Mouse (Mus musculus): ENCODE data around the gene Tanc2. TPM values are rescaled to one million over a fixed set of nuclear protein-coding genes. Genes with fewer than 3 reads are reported as not detected.
A peak's percentile ranks its signal among the peaks of the same experiment; 100 is the strongest.

The Tanc2 gene
- polyA plus RNA-seq, 1 experiment from 2014 or later: 9.5 TPM

GRCm38 (mm10) chr11:105934816-105935215, 345.0 kb downstream of the Tanc2 start:
- no peak for ATAC-seq (ENCODE audit: insufficient number of reproducible peaks, low FRiP score, low TSS enrichment, low read depth)
- WGBS: 48% methylated on average over 6 of the region's 6 CpGs
- Histone ChIP-seq H3K9me3 (no peaks in the 10 kb centered on the region), H3K9ac (no peak overlapping the region), H3K4me1 (peaks cover 11% of the 10 kb centered on the region), H3K27me3 (no peaks in the 10 kb centered on the region), H3K4me3 (no peak overlapping the region), H3K27ac (0 out of 2 replicates have a peak overlapping the region, but pooled peaks have one; percentile 50), H3K4me2 (no peak overlapping the region), H3K36me3 (no peaks in the 10 kb centered on the region)

GRCm38 (mm10) chr11:105935496-105935895, 345.7 kb downstream of the Tanc2 start:
- no peak overlapping the region for H3K9ac ChIP-seq
- ATAC-seq (ENCODE audit: insufficient number of reproducible peaks, low FRiP score, low TSS enrichment, low read depth): no peak
- 92% methylated on average over 8 of the region's 8 CpGs for WGBS
- no peak overlapping the region for H3K4me2 ChIP-seq
- no peak overlapping the region for H3K27ac ChIP-seq
- no peaks in the 10 kb centered on the region for H3K9me3 ChIP-seq
- H3K36me3 ChIP-seq: no peaks in the 10 kb centered on the region
- no peaks in the 10 kb centered on the region for H3K27me3 ChIP-seq
- no peak overlapping the region for H3K4me3 ChIP-seq
- peaks cover 11% of the 10 kb centered on the region for H3K4me1 ChIP-seq

- ATAC-seq (ENCODE audit: insufficient number of reproducible peaks, low FRiP score, low TSS enrichment, low read depth): no peak
- no peak overlapping the region for H3K27ac ChIP-seq
- no peaks in the 10 kb centered on the region for H3K9me3 ChIP-seq
- no peaks in the 10 kb centered on the region for H3K27me3 ChIP-seq
- H3K4me3 ChIP-seq: no peak overlapping the region
- no peak overlapping the region for H3K4me2 ChIP-seq
- no peaks in the 10 kb centered on the region for H3K36me3 ChIP-seq
- peaks cover 11% of the 10 kb centered on the region for H3K4me1 ChIP-seq
- WGBS: 81% methylated on average over 6 of the region's 6 CpGs
- no peak overlapping the region for H3K9ac ChIP-seq
Observed at GRCm38 (mm10) chr11:105936200-105936599, 346.4 kb downstream of the Tanc2 start.

GRCm38 (mm10) chr11:105936974-105937373, 347.2 kb downstream of the Tanc2 start:
- Histone ChIP-seq H3K4me3 (no peak overlapping the region), H3K9me3 (no peaks in the 10 kb centered on the region), H3K27me3 (no peaks in the 10 kb centered on the region), H3K9ac (no peak overlapping the region), H3K4me2 (no peak overlapping the region), H3K36me3 (no peaks in the 10 kb centered on the region), H3K4me1 (peaks cover 11% of the 10 kb centered on the region), H3K27ac (no peak overlapping the region)
- no peak for ATAC-seq (ENCODE audit: insufficient number of reproducible peaks, low FRiP score, low TSS enrichment, low read depth)
- 84% methylated on average over 3 of the region's 3 CpGs for WGBS

GRCm38 (mm10) chr11:105938771-105939170, 349.0 kb downstream of the Tanc2 start:
- H3K9me3 ChIP-seq: no peaks in the 10 kb centered on the region
- H3K36me3 ChIP-seq: no peaks in the 10 kb centered on the region
- 61% methylated on average over 9 of the region's 9 CpGs for WGBS
- ATAC-seq (ENCODE audit: insufficient number of reproducible peaks, low FRiP score, low TSS enrichment, low read depth): no peak
- no peak overlapping the region for H3K27ac ChIP-seq
- H3K4me2 ChIP-seq: no peak overlapping the region
- H3K27me3 ChIP-seq: no peaks in the 10 kb centered on the region; the same call in 1 of the 2 replicates
- H3K4me3 ChIP-seq: no peak overlapping the region
- H3K9ac ChIP-seq: no peak overlapping the region
- peaks cover 20% of the 10 kb centered on the region for H3K4me1 ChIP-seq

- no peak overlapping the region for H3K4me2 ChIP-seq
- H3K9me3 ChIP-seq: no peaks in the 10 kb centered on the region
- ATAC-seq (ENCODE audit: insufficient number of reproducible peaks, low FRiP score, low TSS enrichment, low read depth): no peak
- H3K4me3 ChIP-seq: no peak overlapping the region
- no peaks in the 10 kb centered on the region; the same call in 1 of the 2 replicates for H3K27me3 ChIP-seq
- peaks cover 22% of the 10 kb centered on the region for H3K4me1 ChIP-seq
- WGBS: 51% methylated on average over 8 of the region's 8 CpGs
- no peak overlapping the region for H3K9ac ChIP-seq
- H3K36me3 ChIP-seq: no peaks in the 10 kb centered on the region
- H3K27ac ChIP-seq: no peak overlapping the region
Observed at GRCm38 (mm10) chr11:105941973-105942372, 352.2 kb downstream of the Tanc2 start.

GRCm38 (mm10) chr11:105943133-105944102, 353.6 kb downstream of the Tanc2 start:
- Histone ChIP-seq H3K36me3 (no peaks in the 10 kb centered on the region), H3K4me3 (peak overlapping the region; percentile 60), H3K4me2 (peak overlapping the region; percentile 98), H3K9me3 (no peaks in the 10 kb centered on the region), H3K4me1 (peaks cover 24% of the 10 kb centered on the region), H3K9ac (peak overlapping the region; percentile 50), H3K27ac (peak overlapping the region; percentile 65), H3K27me3 (no peaks in the 10 kb centered on the region; the same call in 1 of the 2 replicates)
- ATAC-seq (ENCODE audit: insufficient number of reproducible peaks, low FRiP score, low TSS enrichment, low read depth): no peak
- 6% methylated on average over 47 of the region's 47 CpGs for WGBS

- peak overlapping the region; percentile 60 for H3K4me3 ChIP-seq
- H3K9me3 ChIP-seq: no peaks in the 10 kb centered on the region
- H3K9ac ChIP-seq: peak overlapping the region; percentile 50
- peaks cover 25% of the 10 kb centered on the region for H3K4me1 ChIP-seq
- peak overlapping the region; percentile 98 for H3K4me2 ChIP-seq
- H3K36me3 ChIP-seq: no peaks in the 10 kb centered on the region
- under 1% methylated on average over 58 of the region's 59 CpGs for WGBS
- H3K27me3 ChIP-seq: no peaks in the 10 kb centered on the region; the same call in 1 of the 2 replicates
- peak overlapping the region; percentile 65 for H3K27ac ChIP-seq
- peak; percentile 12; the same call in 1 of the 2 replicates for ATAC-seq (ENCODE audit: insufficient number of reproducible peaks, low FRiP score, low TSS enrichment, low read depth)
Observed at GRCm38 (mm10) chr11:105944126-105944621, 354.4 kb downstream of the Tanc2 start.

GRCm38 (mm10) chr11:105944770-105945672, 355.2 kb downstream of the Tanc2 start:
- H3K36me3 ChIP-seq: no peaks in the 10 kb centered on the region
- H3K9ac ChIP-seq: no peak overlapping the region
- WGBS: 65% methylated on average over 16 of the region's 16 CpGs
- no peaks in the 10 kb centered on the region for H3K9me3 ChIP-seq
- H3K27ac ChIP-seq: peak overlapping the region; percentile 65; the same call in 1 of the 2 replicates
- H3K27me3 ChIP-seq: no peaks in the 10 kb centered on the region; the same call in 1 of the 2 replicates
- peaks cover 25% of the 10 kb centered on the region for H3K4me1 ChIP-seq
- H3K4me3 ChIP-seq: peak overlapping the region; percentile 60
- ATAC-seq (ENCODE audit: insufficient number of reproducible peaks, low FRiP score, low TSS enrichment, low read depth): no peak
- H3K4me2 ChIP-seq: peak overlapping the region; percentile 98

GRCm38 (mm10) chr11:105946694-105947154, 356.9 kb downstream of the Tanc2 start:
- Histone ChIP-seq H3K27ac (peak overlapping the region; percentile 63), H3K9ac (no peak overlapping the region), H3K4me3 (no peak overlapping the region), H3K9me3 (no peaks in the 10 kb centered on the region), H3K4me1 (peaks cover 29% of the 10 kb centered on the region), H3K27me3 (no peaks in the 10 kb centered on the region; the same call in 1 of the 2 replicates), H3K4me2 (no peak overlapping the region), H3K36me3 (no peaks in the 10 kb centered on the region)
- 40% methylated on average over 11 of the region's 11 CpGs for WGBS
- no peak for ATAC-seq (ENCODE audit: insufficient number of reproducible peaks, low FRiP score, low TSS enrichment, low read depth)

- no peaks in the 10 kb centered on the region for H3K9me3 ChIP-seq
Observed at GRCm38 (mm10) chr11:105948255-105948654, 358.5 kb downstream of the Tanc2 start.

More at GRCm38 (mm10) chr11:105948255-105948654, 358.5 kb downstream of the Tanc2 start:
- H3K4me1 ChIP-seq: peaks cover 31% of the 10 kb centered on the region
- 57% methylated on average over 2 of the region's 2 CpGs for WGBS
- peak overlapping the region; percentile 38; the same call in 1 of the 2 replicates for H3K27ac ChIP-seq
- ATAC-seq (ENCODE audit: insufficient number of reproducible peaks, low FRiP score, low TSS enrichment, low read depth): no peak
- H3K9ac ChIP-seq: no peak overlapping the region
- no peaks in the 10 kb centered on the region for H3K36me3 ChIP-seq
- H3K4me2 ChIP-seq: no peak overlapping the region
- H3K4me3 ChIP-seq: no peak overlapping the region
- no peaks in the 10 kb centered on the region for H3K27me3 ChIP-seq

Measured in limb, embryonic 15.5 days (tissue).